Mouse (Mus musculus): ENCODE measurements at regions not wholly inside any gene's neighbourhood (a gene's known extent, or its start where the extent isn't known, plus 50 kb on each side); places are given as distances from the start of the nearest gene placed in this dataset.
"Not testable (repeated sequence)": the region's sequence is repeated elsewhere in the genome, so short reads cannot be mapped to it uniquely, and the experiment has no call there.

DNA sequence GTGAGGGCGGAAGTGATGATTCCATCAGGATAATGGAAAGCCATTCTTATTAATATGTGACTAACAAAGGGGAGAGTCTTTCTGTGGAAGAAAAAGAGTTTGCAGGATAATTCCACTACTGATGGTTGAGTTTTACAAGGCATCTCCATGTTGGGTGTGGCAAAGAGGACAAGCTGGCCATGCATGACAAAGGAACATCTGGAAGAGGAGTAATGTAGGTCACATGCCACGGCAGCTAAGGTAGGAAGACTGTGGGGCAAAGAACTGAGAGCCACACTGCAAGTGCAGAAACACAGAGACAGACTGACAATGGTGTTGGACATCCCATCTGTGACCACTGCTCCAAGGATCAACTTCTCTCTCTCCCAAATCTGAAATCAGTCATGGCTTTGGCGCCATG is 196.4 kb upstream of the Gdi2 start:
- H3K9me3 ChIP-seq: peaks cover 33% of the 10 kb centered on the region
- no peak for ATAC-seq (ENCODE audit: extremely low read depth, insufficient number of reproducible peaks, low FRiP score, low TSS enrichment)
- H3K9ac ChIP-seq: no peak overlapping the region
- H3K36me3 ChIP-seq: no peaks in the 10 kb centered on the region
- H3K4me2 ChIP-seq: no peak overlapping the region
- H3K27me3 ChIP-seq (replicated peaks): no peaks in the 10 kb centered on the region
- no peak overlapping the region for H3K27ac ChIP-seq (replicated peaks)
- no peaks in the 10 kb centered on the region for H3K4me1 ChIP-seq
- WGBS: 65% methylated on average over 3 of the region's 3 CpGs
- H3K4me3 ChIP-seq: no peak overlapping the region

DNA sequence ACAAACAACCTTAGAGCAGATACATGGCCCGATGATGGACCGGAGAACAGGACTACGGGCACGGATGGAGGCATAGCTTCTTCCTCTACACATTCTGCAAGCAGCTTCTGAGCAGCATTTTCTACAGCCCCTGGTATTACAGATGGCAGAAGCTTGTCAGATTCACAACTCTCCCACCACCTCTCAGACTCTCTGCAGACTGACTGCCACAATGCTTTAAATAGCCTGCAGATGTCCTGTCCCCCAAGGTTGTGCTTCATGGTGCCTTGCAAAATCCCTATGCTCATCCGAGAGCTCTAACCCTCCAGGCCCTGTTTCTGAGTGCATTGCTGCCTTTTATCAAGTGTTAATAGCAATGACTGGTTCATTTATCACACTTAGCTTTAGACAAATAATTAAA is 194.3 kb upstream of the Gdi2 start:
- Histone ChIP-seq H3K27me3 (replicated peaks) (no peaks in the 10 kb centered on the region), H3K4me3 (no peak overlapping the region), H3K4me1 (no peaks in the 10 kb centered on the region), H3K4me2 (no peak overlapping the region), H3K27ac (replicated peaks) (no peak overlapping the region), H3K36me3 (no peaks in the 10 kb centered on the region), H3K9ac (no peak overlapping the region), H3K9me3 (peaks cover 26% of the 10 kb centered on the region)
- 75% methylated on average over 5 of the region's 5 CpGs for WGBS
- no peak for ATAC-seq (ENCODE audit: extremely low read depth, insufficient number of reproducible peaks, low FRiP score, low TSS enrichment)

DNA sequence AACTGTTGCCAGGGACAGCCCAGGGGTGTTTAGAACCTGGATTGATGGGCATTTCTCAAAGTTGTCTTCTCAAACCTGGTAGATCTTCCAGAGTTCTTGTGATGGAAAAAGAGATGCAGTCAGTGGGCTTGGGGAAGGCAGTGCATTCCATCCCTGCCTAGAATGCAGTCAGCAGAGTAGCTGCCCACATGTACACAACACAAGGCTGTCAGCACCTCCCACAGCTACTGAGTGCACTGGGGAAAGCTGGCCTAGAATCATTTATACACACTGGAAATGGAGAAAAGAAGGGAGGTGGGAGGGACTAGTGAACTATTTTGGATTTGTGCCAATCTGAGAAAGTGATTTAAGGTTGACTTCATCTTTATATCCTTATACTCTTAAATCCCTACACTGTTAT is 183.0 kb upstream of the Gdi2 start:
- not testable (repeated sequence) for H3K9me3 ChIP-seq; H3K4me2 ChIP-seq; H3K36me3 ChIP-seq; ATAC-seq (ENCODE audit: extremely low read depth, insufficient number of reproducible peaks, low FRiP score, low TSS enrichment); H3K27ac ChIP-seq (replicated peaks); H3K9ac ChIP-seq; H3K4me3 ChIP-seq
- Histone ChIP-seq H3K27me3 (replicated peaks) (peaks cover 25% of the 10 kb centered on the region), H3K4me1 (peaks cover 19% of the 10 kb centered on the region)

DNA sequence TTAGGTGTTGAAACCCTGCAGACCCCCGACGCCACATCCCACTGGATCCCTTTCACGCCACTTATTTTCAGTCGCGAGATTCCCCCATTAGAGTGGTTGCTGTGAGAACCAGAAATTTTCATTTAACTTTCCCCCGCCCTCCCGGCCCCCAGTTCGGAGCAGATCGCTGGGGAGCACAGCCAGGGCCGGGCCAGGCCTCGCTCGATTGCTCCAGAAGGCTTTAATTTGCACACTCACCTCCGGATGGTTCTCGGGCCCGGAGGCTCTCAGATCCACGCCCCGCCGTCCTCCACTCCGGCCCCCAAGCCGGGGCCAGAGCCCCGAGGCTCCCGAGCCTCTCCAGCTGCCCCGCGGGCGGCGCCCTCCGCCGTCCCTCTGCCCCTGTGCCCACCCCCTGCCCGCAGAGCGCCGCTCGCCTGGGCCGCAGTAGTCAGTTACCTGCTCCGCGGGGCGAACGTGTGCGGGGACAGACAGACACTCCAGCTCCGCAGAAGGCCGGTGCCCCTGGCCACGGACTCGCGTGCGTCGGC is 179.7 kb upstream of the Gdi2 start:
- peaks cover 50% of the 10 kb centered on the region for H3K27me3 ChIP-seq (replicated peaks)
- peaks cover 26% of the 10 kb centered on the region for H3K4me1 ChIP-seq
- H3K4me3 ChIP-seq: peak overlapping the region; percentile 68
- no peak; the same call in 1 of the 2 replicates for ATAC-seq (ENCODE audit: extremely low read depth, insufficient number of reproducible peaks, low FRiP score, low TSS enrichment)
- no peak overlapping the region for H3K27ac ChIP-seq (replicated peaks)
- peak overlapping the region; percentile 20; the same call in 1 of the 2 replicates for H3K9ac ChIP-seq
- 2% methylated on average over 45 of the region's 45 CpGs for WGBS
- H3K36me3 ChIP-seq: no peaks in the 10 kb centered on the region
- no peaks in the 10 kb centered on the region for H3K9me3 ChIP-seq
- peak overlapping the region; percentile 99 for H3K4me2 ChIP-seq

DNA sequence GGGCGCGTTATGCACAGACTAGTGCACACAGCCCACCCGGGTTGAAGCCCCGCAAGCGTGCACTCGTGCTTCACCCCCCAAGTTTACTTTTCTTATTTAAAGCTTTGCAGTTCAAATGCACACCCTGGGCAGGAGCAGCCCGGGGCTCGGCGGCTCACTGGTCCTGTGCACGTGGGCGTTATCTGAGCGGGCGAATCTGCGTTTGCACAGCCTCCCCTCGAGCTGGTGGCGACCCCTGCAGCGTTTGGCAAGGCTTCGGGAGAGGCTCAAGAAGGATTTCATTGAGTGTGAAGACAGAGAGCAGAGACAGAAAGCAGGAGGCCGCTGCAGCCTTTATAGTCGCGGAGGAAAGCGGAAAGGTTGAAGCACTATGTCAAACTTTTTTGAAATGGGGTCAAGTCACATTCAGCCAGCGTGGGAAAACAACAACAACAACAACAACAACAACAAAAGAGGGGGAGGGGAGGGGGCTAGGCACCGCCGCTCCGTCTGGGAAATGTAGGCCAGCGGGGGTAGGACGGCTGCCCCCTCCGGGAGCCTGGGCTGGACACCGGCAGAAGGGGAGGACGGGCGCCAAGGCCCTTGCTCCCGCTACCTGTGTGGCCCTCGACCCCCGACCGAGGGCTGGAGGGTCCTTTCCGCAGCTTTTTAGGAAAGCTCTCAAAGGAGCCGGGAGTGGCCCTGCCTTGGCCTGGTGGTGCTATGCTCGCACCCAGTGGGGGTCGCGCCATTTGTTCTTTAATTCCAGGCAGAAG is 178.7 kb upstream of the Gdi2 start:
- Histone ChIP-seq H3K4me2 (peak overlapping the region; percentile 99), H3K27me3 (replicated peaks) (peaks cover 50% of the 10 kb centered on the region), H3K36me3 (no peaks in the 10 kb centered on the region), H3K9me3 (no peaks in the 10 kb centered on the region), H3K4me3 (peak overlapping the region; percentile 68), H3K27ac (replicated peaks) (no peak overlapping the region), H3K9ac (peak overlapping the region; percentile 76), H3K4me1 (peaks cover 26% of the 10 kb centered on the region)
- ATAC-seq (ENCODE audit: extremely low read depth, insufficient number of reproducible peaks, low FRiP score, low TSS enrichment): no peak
- under 1% methylated on average over 41 of the region's 41 CpGs for WGBS

DNA sequence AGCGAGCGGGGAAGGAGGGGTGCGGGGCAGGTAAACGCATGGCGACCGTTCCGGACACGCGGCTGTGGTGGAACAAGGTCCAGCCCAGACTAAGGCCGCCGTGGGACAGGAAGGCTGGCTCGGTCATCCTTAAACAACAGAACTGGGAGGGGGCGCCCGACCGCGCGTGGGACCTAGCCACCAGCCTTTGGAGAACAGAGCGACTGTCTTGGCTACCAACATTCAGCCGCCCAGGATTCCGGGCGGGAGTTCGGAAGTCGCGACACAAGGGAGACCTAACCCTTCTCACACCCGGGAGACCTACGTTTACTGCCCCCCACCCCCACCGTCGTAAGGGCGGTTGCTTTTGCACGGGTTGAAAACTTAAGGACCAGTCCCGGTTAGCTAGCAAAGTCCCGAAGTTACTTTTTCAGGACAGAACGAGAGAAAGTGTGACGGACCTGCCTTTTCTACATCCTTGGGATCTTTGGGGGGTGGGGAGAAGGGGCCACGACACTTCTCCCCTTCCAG is 178.1 kb upstream of the Gdi2 start:
- Histone ChIP-seq H3K4me3 (peak overlapping the region; percentile 68), H3K9ac (peak overlapping the region; percentile 76), H3K4me1 (peaks cover 26% of the 10 kb centered on the region), H3K4me2 (peak overlapping the region; percentile 99), H3K27me3 (replicated peaks) (peaks cover 50% of the 10 kb centered on the region)
- H3K9me3 ChIP-seq; H3K36me3 ChIP-seq; ATAC-seq (ENCODE audit: extremely low read depth, insufficient number of reproducible peaks, low FRiP score, low TSS enrichment); H3K27ac ChIP-seq (replicated peaks): not testable (repeated sequence)
- under 1% methylated on average over 35 of the region's 35 CpGs for WGBS

DNA sequence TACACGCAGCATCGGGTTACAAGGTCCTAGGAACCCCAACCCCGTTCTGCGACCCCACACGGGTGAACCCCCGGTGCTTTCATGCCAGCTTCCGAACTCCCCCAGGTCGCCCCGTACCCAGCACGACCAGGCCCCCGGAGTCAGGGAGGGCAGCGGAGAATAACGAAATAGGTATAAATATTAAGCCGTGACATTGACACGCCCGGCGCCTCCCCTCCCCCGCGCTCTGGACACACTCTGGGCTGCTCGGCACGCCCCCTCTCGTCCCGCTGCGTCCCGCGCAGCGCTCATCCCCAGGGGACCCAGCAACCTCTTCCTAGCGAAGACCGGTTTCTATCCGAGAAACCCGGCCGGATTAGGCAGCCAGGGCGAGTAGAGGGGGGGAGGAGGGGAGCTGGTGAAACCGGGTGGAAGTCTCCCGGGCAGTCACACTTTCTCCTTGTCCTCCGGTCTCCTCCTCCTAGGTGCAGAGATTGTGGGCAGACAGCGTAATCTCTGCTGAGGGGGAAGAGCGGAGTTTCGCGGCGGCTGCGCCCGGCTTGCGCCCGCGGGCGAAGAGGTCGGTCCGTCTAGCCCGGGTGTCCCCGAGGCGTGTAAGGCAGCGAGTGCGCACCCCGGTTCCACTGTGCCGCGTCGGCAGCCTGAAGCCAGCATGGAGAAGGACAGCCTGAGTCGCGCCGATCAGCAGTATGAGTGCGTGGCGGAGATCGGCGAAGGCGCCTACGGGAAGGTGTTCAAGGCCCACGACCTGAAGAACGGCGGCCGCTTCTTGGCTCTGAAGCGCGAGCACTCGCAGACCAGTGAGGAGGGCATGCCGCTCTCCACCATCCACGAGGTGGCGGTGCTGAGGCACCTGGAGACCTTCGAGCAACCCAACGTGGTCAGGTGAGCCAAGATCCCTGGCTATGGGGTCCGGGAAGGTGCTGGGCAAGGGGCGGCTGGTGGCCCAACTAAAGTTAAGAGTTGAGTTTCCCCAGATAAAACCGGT is 177.1 kb upstream of the Gdi2 start:
- no peaks in the 10 kb centered on the region for H3K9me3 ChIP-seq
- peak overlapping the region; percentile 99 for H3K4me2 ChIP-seq
- peaks cover 26% of the 10 kb centered on the region for H3K4me1 ChIP-seq
- H3K27me3 ChIP-seq (replicated peaks): peaks cover 50% of the 10 kb centered on the region
- ATAC-seq (ENCODE audit: extremely low read depth, insufficient number of reproducible peaks, low FRiP score, low TSS enrichment): peak; percentile 19; the same call in 1 of the 2 replicates
- H3K9ac ChIP-seq: peak overlapping the region; percentile 76
- 1% methylated on average over 82 of the region's 82 CpGs for WGBS
- H3K36me3 ChIP-seq: no peaks in the 10 kb centered on the region
- H3K27ac ChIP-seq (replicated peaks): no peak overlapping the region
- peak overlapping the region; percentile 68 for H3K4me3 ChIP-seq

DNA sequence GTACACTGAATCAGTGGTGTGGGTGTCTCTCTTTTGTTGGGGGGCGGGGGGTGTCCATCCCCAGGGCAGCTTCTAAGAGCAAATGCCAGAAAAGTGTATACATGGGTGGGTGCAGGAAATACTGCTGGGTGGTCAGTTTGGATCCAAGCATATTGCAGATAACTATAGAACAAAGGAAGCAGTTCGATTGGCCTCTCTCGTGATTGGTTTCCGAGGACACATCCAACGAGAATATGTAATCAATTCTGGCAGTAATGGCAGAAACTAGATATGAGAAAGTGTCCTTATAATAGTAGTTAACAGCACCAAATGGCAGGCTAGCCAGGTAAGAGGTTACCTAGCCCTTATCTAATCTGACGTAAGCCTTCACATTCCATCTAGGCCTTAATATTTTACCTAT is 165.2 kb upstream of the Gdi2 start:
- Histone ChIP-seq H3K27me3 (replicated peaks) (no peaks in the 10 kb centered on the region), H3K27ac (replicated peaks) (no peak overlapping the region), H3K9ac (no peak overlapping the region), H3K4me3 (no peak overlapping the region), H3K36me3 (no peaks in the 10 kb centered on the region), H3K9me3 (no peaks in the 10 kb centered on the region), H3K4me1 (no peaks in the 10 kb centered on the region), H3K4me2 (no peak overlapping the region)
- ATAC-seq (ENCODE audit: extremely low read depth, insufficient number of reproducible peaks, low FRiP score, low TSS enrichment): no peak
- 64% methylated on average over 6 of the region's 6 CpGs for WGBS

DNA sequence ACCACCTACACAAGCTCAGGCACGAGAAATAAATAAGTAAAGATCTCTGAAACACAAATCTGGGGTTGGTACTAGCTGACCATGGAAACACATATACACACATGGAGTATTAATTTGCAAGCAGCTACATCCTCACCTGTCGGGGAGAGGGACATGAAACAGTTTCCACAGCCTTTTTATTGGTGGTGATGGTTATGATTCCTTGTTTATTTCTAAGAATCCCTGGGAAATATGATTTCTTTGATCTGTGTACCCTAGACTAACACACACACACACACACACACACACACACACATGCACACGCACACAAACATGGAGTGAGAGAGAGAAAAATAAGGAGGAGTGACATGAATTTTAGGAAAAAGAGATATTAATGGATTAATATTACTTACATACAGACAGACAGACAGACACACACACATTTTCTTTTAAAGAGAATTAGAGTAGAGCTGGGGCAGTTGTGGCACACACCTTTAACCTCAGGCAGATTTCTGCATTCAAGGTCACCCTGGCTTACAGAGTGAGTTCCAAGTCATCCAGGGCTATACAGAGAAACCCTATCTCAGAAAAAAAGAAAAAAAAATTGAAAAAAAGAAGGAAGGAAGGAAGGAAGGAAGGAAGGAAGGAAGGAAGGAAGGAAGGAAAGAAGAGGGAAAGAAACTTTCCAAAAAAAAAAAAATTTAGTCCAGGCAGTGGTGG is 164.2 kb upstream of the Gdi2 start:
- not testable (repeated sequence) for H3K4me1 ChIP-seq; H3K4me3 ChIP-seq; H3K4me2 ChIP-seq; H3K9me3 ChIP-seq; H3K27me3 ChIP-seq (replicated peaks); ATAC-seq (ENCODE audit: extremely low read depth, insufficient number of reproducible peaks, low FRiP score, low TSS enrichment); H3K9ac ChIP-seq; H3K27ac ChIP-seq (replicated peaks); H3K36me3 ChIP-seq
- WGBS: 32% methylated on average over 3 of the region's 3 CpGs

DNA sequence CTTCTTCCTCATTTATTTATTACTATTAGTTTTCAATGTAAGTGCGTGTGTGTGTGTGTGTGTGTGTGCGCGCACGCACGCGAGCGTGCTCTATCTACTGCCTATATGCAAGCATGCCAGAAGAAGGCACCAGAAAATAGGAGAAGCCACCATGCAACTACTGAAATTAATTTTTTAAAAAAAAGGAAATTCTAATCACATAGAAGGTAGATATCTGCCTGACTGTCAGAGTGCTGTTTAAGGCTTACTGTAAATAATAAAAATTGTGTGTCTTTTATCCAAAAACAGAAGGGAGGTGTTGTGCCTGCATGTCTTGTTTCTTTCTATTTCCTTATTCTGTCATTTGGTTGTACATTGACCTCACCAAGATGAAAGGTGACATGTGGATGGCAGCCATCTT is 163.1 kb upstream of the Gdi2 start:
- H3K27ac ChIP-seq (replicated peaks): no peak overlapping the region
- H3K4me2 ChIP-seq: no peak overlapping the region
- 93% methylated on average over 7 of the region's 7 CpGs for WGBS
- H3K9ac ChIP-seq: no peak overlapping the region
- ATAC-seq (ENCODE audit: extremely low read depth, insufficient number of reproducible peaks, low FRiP score, low TSS enrichment): no peak
- H3K9me3 ChIP-seq: no peaks in the 10 kb centered on the region
- no peaks in the 10 kb centered on the region for H3K27me3 ChIP-seq (replicated peaks)
- no peaks in the 10 kb centered on the region for H3K4me1 ChIP-seq
- no peaks in the 10 kb centered on the region for H3K36me3 ChIP-seq
- no peak overlapping the region for H3K4me3 ChIP-seq

DNA sequence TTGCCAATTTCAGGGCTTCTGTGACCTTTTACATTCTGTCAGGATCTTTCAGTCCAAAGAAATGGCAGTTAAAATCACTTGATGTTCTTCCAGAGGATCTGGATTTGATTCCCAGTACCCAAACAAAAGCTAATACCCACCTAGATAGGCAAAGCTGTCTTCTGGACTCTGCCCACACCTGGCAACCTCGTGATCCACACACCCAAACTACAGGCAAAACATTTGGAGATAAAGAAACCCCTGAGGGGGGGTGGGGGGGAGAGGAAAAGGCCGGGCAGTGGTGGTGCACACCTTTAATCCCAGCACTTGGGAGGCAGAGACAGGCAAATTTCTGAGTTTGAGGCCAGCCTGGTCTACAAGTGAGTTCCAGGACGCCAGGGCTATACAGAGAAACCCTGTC is 160.1 kb upstream of the Gdi2 start:
- ATAC-seq (ENCODE audit: extremely low read depth, insufficient number of reproducible peaks, low FRiP score, low TSS enrichment); H3K27me3 ChIP-seq (replicated peaks); H3K4me1 ChIP-seq; H3K9ac ChIP-seq; H3K27ac ChIP-seq (replicated peaks); H3K36me3 ChIP-seq; H3K4me3 ChIP-seq; H3K4me2 ChIP-seq; H3K9me3 ChIP-seq: not testable (repeated sequence)
- 43% methylated on average over 3 of the region's 3 CpGs for WGBS
